Mouse (Mus musculus): ENCODE results near the gene Dact2.

Gene Dact2

DNA sequence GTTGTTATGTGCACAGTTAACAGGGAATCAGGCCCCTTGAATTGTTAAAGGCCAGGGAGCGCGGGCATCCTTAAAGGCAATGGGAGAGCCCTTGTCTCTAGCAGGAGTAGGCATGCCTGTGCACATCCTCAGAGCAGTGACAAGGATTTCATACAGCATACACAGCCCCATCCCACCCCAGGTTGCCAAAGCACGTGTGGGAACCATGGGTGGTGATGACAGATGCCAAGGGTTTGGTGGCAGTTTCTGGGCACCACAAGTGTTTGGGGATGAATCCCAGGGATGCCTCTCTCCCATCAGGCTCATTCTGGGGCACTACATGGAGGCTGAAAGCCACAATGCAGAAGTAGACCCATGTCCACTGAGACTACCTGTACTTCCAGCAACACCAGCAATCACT, 29.7 kb downstream of the Dact2 start:
- DNase-seq (ENCODE audit: low spot score), result no peak

- no peak for DNase-seq (ENCODE audit: low spot score)
Observed at GRCm38 (mm10) chr17:14173459-14173858, 30.6 kb downstream of the Dact2 start.

GRCm38 (mm10) chr17:14172731-14173130, 31.4 kb downstream of the Dact2 start:
- no peak for DNase-seq (ENCODE audit: low spot score)

GRCm38 (mm10) chr17:14172184-14172583, 31.9 kb downstream of the Dact2 start:
- DNase-seq (ENCODE audit: low spot score), result no peak

DNA sequence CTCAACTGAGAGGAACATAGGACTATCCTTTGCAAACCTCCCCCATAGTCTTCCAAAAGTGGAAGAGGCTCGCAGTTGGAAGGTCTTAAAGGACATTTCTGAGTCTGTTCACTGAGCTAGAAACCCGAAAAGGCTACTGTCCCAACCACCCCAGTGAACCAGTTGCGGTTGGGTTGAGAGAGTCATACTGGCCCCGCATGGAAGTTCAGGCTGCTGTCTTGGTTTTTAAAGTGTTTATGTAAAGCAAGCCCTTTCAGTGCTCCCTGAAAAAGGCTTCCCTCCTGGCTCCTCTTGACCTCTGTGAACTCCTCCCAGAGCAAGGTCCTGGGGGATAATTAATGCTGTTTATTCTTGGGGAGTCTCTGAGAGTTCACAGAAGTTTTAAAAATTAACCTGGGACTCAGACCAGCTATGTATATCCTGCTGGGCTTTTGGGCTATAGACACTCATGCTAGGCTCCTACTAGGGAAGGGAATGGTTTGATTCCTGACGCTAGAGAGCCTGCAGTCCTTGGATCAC, 33.1 kb downstream of the Dact2 start:
- DNase-seq (ENCODE audit: low spot score), result no peak

- DNase-seq (ENCODE audit: low spot score), result no peak
Observed at GRCm38 (mm10) chr17:14169431-14169830, 34.7 kb downstream of the Dact2 start.

- no peak for DNase-seq (ENCODE audit: low spot score)
Observed at GRCm38 (mm10) chr17:14167594-14167993, 36.5 kb downstream of the Dact2 start.

DNA sequence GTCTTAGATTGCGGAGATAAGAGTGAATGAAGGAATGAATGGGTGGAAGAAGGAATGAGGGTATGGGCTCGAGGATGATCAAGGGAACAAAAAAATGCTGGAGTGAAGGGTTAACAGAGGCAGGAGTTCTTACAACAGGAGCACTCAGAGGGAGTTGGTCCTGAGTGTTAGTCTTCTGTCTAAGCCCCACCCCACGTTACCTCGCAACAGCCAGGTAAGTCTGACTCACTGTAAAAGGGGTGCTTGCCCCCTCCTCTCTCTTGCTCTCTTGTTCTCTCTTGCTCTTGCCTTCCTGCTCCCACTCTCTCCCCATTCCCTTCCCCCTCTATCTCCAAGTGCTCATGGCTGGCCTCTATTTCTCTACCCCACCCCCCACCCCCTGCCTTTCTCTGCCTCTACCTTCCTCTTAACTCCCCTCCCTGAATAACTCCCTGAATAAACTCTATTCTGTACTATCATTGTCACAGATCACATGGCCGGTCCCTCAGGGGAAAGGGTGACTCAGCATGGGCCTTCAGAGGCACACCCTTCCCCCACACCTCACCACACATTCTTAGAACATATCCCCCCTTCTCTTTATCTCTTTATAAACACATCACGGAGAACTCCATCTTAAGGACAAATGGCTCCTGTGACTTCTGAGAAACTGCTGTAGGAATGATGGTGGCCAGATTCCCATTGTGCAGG, 37.2 kb downstream of the Dact2 start:
- no peak for DNase-seq (ENCODE audit: low spot score)

DNA sequence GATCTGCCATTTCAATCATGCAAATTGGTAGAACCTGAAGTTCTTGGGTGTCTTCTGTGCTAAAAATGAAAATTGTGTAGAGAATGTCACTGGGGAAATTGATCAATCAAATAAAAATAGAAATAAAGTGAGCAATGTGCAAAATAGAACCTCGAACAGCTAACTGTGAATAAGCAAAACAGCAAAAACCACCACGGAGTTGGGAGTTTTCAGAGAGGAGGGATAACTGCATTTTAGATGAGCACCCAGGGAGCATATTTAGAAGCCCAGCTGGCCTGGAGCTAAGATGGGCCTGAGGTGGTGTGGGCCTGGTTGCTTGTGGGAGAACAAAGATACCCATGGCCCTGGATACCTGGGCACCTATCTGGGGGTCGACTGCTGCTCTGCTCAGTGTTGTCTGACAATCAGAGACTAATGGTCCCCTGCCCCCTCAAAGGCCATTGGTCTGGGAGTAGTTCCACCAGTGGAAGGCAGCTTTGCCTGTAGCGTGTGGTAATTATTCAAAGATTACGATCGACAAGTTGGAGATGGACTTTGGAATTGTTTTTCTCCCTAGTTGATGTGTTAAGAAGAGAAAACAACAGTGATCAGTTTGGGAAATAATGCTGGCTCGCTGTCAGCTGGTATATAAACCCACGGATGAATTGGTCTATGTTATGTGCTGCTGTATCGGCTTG, 38.0 kb downstream of the Dact2 start:
- no peak for DNase-seq (ENCODE audit: low spot score)

GRCm38 (mm10) chr17:14165332-14165876, 38.7 kb downstream of the Dact2 start:
- DNase-seq (ENCODE audit: low spot score), result no peak

- no peak for DNase-seq (ENCODE audit: low spot score)
Observed at GRCm38 (mm10) chr17:14160846-14161245, 43.3 kb downstream of the Dact2 start.

DNA sequence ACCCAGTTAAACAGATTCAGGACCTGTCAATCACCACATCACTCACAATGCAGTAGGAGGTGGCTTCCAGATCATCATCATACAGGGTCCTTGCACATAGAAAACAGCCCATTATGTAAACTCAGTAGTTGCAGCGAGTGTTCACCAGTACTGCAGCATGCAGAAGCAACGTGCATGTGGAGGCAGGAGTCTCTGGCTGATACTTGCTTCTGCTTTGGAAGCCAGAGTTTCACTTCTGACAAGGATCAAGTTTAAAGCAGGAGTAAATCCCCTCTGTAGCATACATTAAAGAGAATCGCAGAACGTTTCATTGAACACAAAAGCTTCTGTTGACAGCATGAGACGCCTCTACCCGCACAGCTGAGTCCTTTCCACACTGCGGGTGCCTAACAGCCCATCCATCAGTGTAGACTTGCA, 46.3 kb downstream of the Dact2 start:
- no peak for DNase-seq (ENCODE audit: low spot score)

Measured in testis, postnatal 10 days (tissue).